Mouse (Mus musculus) liver, embryonic 13.5 days (tissue): ENCODE measurements around the gene Msl1. TPM values are rescaled to one million over a fixed set of nuclear protein-coding genes. Genes with fewer than 3 reads are reported as not detected.

Experiments
- ATAC-seq: fragments of 200-750 bp; cut with Nextera tagmentation; 2 replicates; pipeline ENCODE4 v1.8.0; 2017; ENCODE audit warnings: low read depth, mild to moderate bottlenecking, moderate number of reproducible peaks, moderate library complexity
- DNase-seq: peaks from one replicate; pipeline ENCODE4 v3.0.0; 2022
- H3K27ac ChIP-seq: fragments of 300-500 bp; sonication (generic); 2 replicates; pipeline ENCODE4 v1.5.1; 2015; ENCODE audit warnings: moderate library complexity, mild to moderate bottlenecking, inconsistent platforms
- H3K27me3 ChIP-seq: fragments of 300-500 bp; sonication (generic); 2 replicates; pipeline ENCODE4 v1.6.1; 2015; ENCODE audit warnings: mild to moderate bottlenecking, inconsistent platforms
- H3K36me3 ChIP-seq: fragments of 300-500 bp; sonication (generic); 2 replicates; pipeline ENCODE4 v1.6.1; 2015; ENCODE audit warnings: mild to moderate bottlenecking, inconsistent platforms
- H3K4me1 ChIP-seq: fragments of 300-500 bp; sonication (generic); replicated peaks from 2 replicates; pipeline ENCODE4 v1.6.1; 2015; ENCODE audit warnings: inconsistent platforms
- H3K4me2 ChIP-seq: fragments of 300-500 bp; sonication (generic); 2 replicates; pipeline ENCODE4 v1.6.1; 2015; ENCODE audit warnings: inconsistent platforms, mild to moderate bottlenecking, moderate library complexity
- H3K4me3 ChIP-seq: fragments of 300-500 bp; sonication (generic); replicated peaks from 2 replicates; pipeline ENCODE4 v1.5.1; 2015; ENCODE audit warnings: mild to moderate bottlenecking, inconsistent platforms
- H3K9ac ChIP-seq: fragments of 300-500 bp; sonication (generic); 2 replicates; pipeline ENCODE4 v1.6.1; 2015; ENCODE audit warnings: mild to moderate bottlenecking, inconsistent platforms
- H3K9me3 ChIP-seq: fragments of 300-500 bp; sonication (generic); replicated peaks from 2 replicates; pipeline ENCODE4 v1.6.1; 2016; ENCODE audit warnings: inconsistent platforms
- WGBS: fragments of 180-500 bp; shearing (Covaris S2); methylation state at CpG from one replicate; pipeline ENCODE4 v1.1.7; 2015; ENCODE audit not compliant: insufficient replicate concordance; 5-methylcytosine and 5-hydroxymethylcytosine counted together
- polyA plus RNA-seq: library from polyadenylated mRNA; unstranded; fragments of >200 nt; fragmentation: Nextera tagmentation; extraction: Ambion mirVana; gene quantifications from 2 replicates; pipeline ENCODE4 v1.2.1, GENCODE M21; 2015

Gene Msl1
- polyA plus RNA-seq, 1 experiment from 2014 or later: 6.8 TPM

- Histone ChIP-seq H3K4me2 (no peak overlapping the region), H3K9ac (no peak overlapping the region), H3K4me3 (no peak overlapping the region), H3K9me3 (no peaks in the 10 kb centered on the region), H3K36me3 (no peaks in the 10 kb centered on the region), H3K27ac (no peak overlapping the region), H3K4me1 (peaks cover 20% of the 10 kb centered on the region; the same call in 1 of the 2 replicates), H3K27me3 (peaks cover 35% of the 10 kb centered on the region)
- DNase-seq: no peak
- no peak for ATAC-seq
- WGBS: 69% methylated on average over 26 of the region's 26 CpGs
Measured at GRCm38 (mm10) chr11:98850100-98851093, 55.1 kb downstream of the Msl1 start.

GRCm38 (mm10) chr11:98854116-98854515 is 58.8 kb downstream of the Msl1 start:
- no peak overlapping the region for H3K27ac ChIP-seq
- H3K9ac ChIP-seq: no peak overlapping the region
- H3K4me1 ChIP-seq: peaks cover 22% of the 10 kb centered on the region
- no peaks in the 10 kb centered on the region for H3K9me3 ChIP-seq
- no peaks in the 10 kb centered on the region for H3K36me3 ChIP-seq
- no peak overlapping the region for H3K4me2 ChIP-seq
- ATAC-seq (no peak), DNase-seq (no peak)
- peaks cover 17% of the 10 kb centered on the region for H3K27me3 ChIP-seq
- WGBS: 84% methylated on average over 8 of the region's 8 CpGs
- H3K4me3 ChIP-seq: no peak overlapping the region

- peaks cover 15% of the 10 kb centered on the region for H3K27me3 ChIP-seq
- H3K9ac ChIP-seq: no peak overlapping the region
- H3K4me1 ChIP-seq: peaks cover 17% of the 10 kb centered on the region
- H3K9me3 ChIP-seq: no peaks in the 10 kb centered on the region
- no peak overlapping the region for H3K4me2 ChIP-seq
- DNase-seq: no peak
- no peak overlapping the region for H3K4me3 ChIP-seq
- no peak for ATAC-seq
- WGBS: 74% methylated on average over 2 of the region's 2 CpGs
- no peaks in the 10 kb centered on the region for H3K36me3 ChIP-seq
- H3K27ac ChIP-seq: no peak overlapping the region
Measured at GRCm38 (mm10) chr11:98854659-98855058, 59.3 kb downstream of the Msl1 start.

Other genes with a start within 250 kb of the Msl1 start
- gene Ikzf3, start 249.5 kb upstream of the Msl1 start, polyA plus RNA-seq: 0.06 TPM in 1 of 2 replicates, not detected in the other
- gene Zpbp2, start 244.4 kb upstream of the Msl1 start, polyA plus RNA-seq: 0.45 and 0.58 TPM in 2 replicates
- 41.5 and 41.7 TPM in 2 replicates for gene Ormdl3, start 208.1 kb upstream of the Msl1 start, polyA plus RNA-seq
- gene Lrrc3c, start 197.2 kb upstream of the Msl1 start, polyA plus RNA-seq: not detected in 2 replicates
- 0.53 and 0.90 TPM in 2 replicates for gene Gm12355, start 169.9 kb upstream of the Msl1 start, polyA plus RNA-seq
- gene Gsdma3, start 169.2 kb upstream of the Msl1 start, polyA plus RNA-seq: not detected in 2 replicates
- not detected in 2 replicates for gene Gsdma2, start 148.8 kb upstream of the Msl1 start, polyA plus RNA-seq
- gene Gsdma, start 131.2 kb upstream of the Msl1 start, polyA plus RNA-seq: not detected in 2 replicates
- 143 and 151 TPM in 2 replicates for gene Psmd3, start 113.0 kb upstream of the Msl1 start, polyA plus RNA-seq
- gene Csf3, start 94.3 kb upstream of the Msl1 start, polyA plus RNA-seq: not detected in 2 replicates
- 27.6 and 36.0 TPM in 2 replicates for gene Med24, start 66.1 kb upstream of the Msl1 start, polyA plus RNA-seq
- gene Thra, start 54.9 kb upstream of the Msl1 start, polyA plus RNA-seq: 8.8 and 9.8 TPM in 2 replicates
- 0.59 and 1.0 TPM in 2 replicates for gene Nr1d1, start 20.2 kb upstream of the Msl1 start, polyA plus RNA-seq
- gene Casc3, start 9.4 kb downstream of the Msl1 start, polyA plus RNA-seq: 13.3 and 16.1 TPM in 2 replicates
- gene Rapgefl1, start 41.3 kb downstream of the Msl1 start, polyA plus RNA-seq: 0.20 and 0.23 TPM in 2 replicates
- 1.3 TPM in 2 replicates for gene Wipf2, start 68.1 kb downstream of the Msl1 start, polyA plus RNA-seq
- 69.1 and 79.8 TPM in 2 replicates for gene Cdc6, start 112.3 kb downstream of the Msl1 start, polyA plus RNA-seq
- 3.4 and 3.8 TPM in 2 replicates for gene Rara, start 132.3 kb downstream of the Msl1 start, polyA plus RNA-seq
- not detected in 2 replicates for gene Gjd3, start 187.5 kb downstream of the Msl1 start, polyA plus RNA-seq
- gene Top2a, start 228.7 kb downstream of the Msl1 start, polyA plus RNA-seq: 208 and 245 TPM in 2 replicates
- 168 and 194 TPM in 2 replicates for gene Igfbp4, start 245.7 kb downstream of the Msl1 start, polyA plus RNA-seq